Mouse (Mus musculus): ENCODE results near the gene Lbh. TPM values are rescaled to one million over a fixed set of nuclear protein-coding genes. Genes with fewer than 3 reads are reported as not detected.

Lbh gene
- polyA plus RNA-seq, 1 experiment from 2014 or later: 6.5 TPM

DNA sequence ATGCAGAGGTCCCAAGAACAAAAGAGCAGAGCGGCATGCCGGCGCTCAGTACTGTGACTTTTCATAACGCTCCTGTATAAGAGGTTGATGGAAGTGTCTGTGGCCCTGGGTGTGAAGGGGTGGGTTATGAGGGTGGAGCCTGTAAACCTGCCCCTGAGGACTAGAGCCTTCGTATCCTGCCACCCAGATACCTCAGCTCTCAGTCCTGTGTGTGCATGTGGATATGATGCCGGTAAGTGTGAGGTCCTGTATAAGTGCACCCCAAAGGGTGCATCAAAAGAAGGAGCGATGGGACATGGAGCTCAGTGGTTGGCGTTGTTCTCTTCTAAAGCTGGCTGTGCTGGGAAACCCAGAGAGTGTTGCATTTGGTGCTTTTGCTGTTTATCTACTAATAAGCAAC lies 10.3 kb upstream of the Lbh start:
- WGBS: 80% methylated on average over 8 of the region's 8 CpGs
- ATAC-seq: no peak
- H3K4me2 ChIP-seq (ENCODE audit: low read length): no peak overlapping the region

GRCm38 (mm10) chr17:72908561-72908960 lies 9.5 kb upstream of the Lbh start:
- no peak for ATAC-seq
- Histone ChIP-seq H3K36me3 (ENCODE audit: control insufficient read depth, insufficient read depth, low read length) (no peaks in the 10 kb centered on the region), H3K9ac (ENCODE audit: low read depth, low read length) (no peak overlapping the region), H3K27ac (ENCODE audit: low read depth, low read length) (no peak overlapping the region), H3K9me3 (ENCODE audit: control insufficient read depth, low read length) (no peaks in the 10 kb centered on the region), H3K27me3 (replicated peaks; ENCODE audit: control insufficient read depth, insufficient read depth, low read length) (no peaks in the 10 kb centered on the region), H3K4me2 (ENCODE audit: low read length) (no peak overlapping the region), H3K4me3 (ENCODE audit: low read length) (no peak overlapping the region), H3K4me1 (ENCODE audit: control insufficient read depth, insufficient read depth, low read depth, low read length) (no peaks in the 10 kb centered on the region)
- WGBS: 91% methylated on average over 3 of the region's 3 CpGs

More for the DNA sequence above, 10.3 kb upstream of the Lbh start:
- H3K36me3 ChIP-seq (ENCODE audit: control insufficient read depth, insufficient read depth, low read length): no peaks in the 10 kb centered on the region
- H3K27me3 ChIP-seq (replicated peaks; ENCODE audit: control insufficient read depth, insufficient read depth, low read length): no peaks in the 10 kb centered on the region
- no peak overlapping the region for H3K27ac ChIP-seq (ENCODE audit: low read depth, low read length)
- H3K4me3 ChIP-seq (ENCODE audit: low read length): no peak overlapping the region
- H3K9ac ChIP-seq (ENCODE audit: low read depth, low read length): no peak overlapping the region
- no peaks in the 10 kb centered on the region for H3K4me1 ChIP-seq (ENCODE audit: control insufficient read depth, insufficient read depth, low read depth, low read length)
- H3K9me3 ChIP-seq (ENCODE audit: control insufficient read depth, low read length): no peaks in the 10 kb centered on the region

DNA sequence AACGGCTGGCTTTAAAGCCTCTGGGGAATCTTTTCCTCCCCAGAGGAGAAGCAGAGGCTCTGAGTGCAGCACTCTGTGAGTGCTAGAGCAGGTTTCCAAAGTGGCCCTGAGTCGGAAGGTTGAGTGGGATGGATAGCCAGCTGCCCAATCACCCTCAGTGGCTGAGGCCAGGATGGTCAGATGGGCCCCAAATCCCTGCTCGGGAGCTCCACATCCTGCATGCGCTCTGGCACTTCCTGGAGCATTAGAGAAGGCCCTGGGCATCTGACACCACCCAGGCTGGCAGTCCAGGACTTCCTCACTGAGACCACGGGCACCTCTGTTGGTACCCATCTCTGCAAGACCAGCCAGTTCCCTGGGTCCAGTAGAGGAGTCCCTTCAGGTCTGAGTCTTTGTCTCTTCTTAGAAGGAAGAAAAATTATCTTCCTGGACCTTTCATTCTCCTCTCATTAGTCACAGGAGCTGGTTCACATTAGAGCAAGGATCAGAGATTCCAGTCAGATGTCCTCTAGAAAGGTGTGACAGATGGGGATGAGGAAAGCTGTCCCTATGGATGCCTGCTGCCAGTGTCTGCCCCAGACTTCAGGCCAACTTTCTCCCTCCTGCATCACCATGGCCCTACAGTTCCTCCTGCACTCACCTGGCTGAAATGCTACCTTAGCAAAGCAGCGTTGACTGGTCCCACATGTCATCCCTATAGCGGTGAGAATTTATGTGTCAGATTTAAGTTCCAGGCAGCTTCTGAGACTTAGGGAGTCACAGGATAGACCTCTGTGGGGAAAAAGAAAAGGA lies 8.8 kb upstream of the Lbh start:
- Histone ChIP-seq H3K4me1 (ENCODE audit: control insufficient read depth, insufficient read depth, low read depth, low read length) (no peaks in the 10 kb centered on the region), H3K9me3 (ENCODE audit: control insufficient read depth, low read length) (no peaks in the 10 kb centered on the region), H3K27ac (ENCODE audit: low read depth, low read length) (no peak overlapping the region), H3K27me3 (replicated peaks; ENCODE audit: control insufficient read depth, insufficient read depth, low read length) (no peaks in the 10 kb centered on the region), H3K4me2 (ENCODE audit: low read length) (no peak overlapping the region), H3K9ac (ENCODE audit: low read depth, low read length) (no peak overlapping the region), H3K36me3 (ENCODE audit: control insufficient read depth, insufficient read depth, low read length) (no peaks in the 10 kb centered on the region), H3K4me3 (ENCODE audit: low read length) (no peak overlapping the region)
- WGBS: 88% methylated on average over 7 of the region's 7 CpGs
- no peak for ATAC-seq

GRCm38 (mm10) chr17:72911283-72911682 lies 6.8 kb upstream of the Lbh start:
- Histone ChIP-seq H3K27me3 (replicated peaks; ENCODE audit: control insufficient read depth, insufficient read depth, low read length) (no peaks in the 10 kb centered on the region; the same call in 1 of the 2 replicates), H3K4me3 (ENCODE audit: low read length) (no peak overlapping the region), H3K36me3 (ENCODE audit: control insufficient read depth, insufficient read depth, low read length) (no peaks in the 10 kb centered on the region), H3K27ac (ENCODE audit: low read depth, low read length) (no peak overlapping the region), H3K4me2 (ENCODE audit: low read length) (no peak overlapping the region), H3K4me1 (ENCODE audit: control insufficient read depth, insufficient read depth, low read depth, low read length) (no peaks in the 10 kb centered on the region), H3K9ac (ENCODE audit: low read depth, low read length) (no peak overlapping the region), H3K9me3 (ENCODE audit: control insufficient read depth, low read length) (no peaks in the 10 kb centered on the region)
- WGBS: 79% methylated on average over 11 of the region's 11 CpGs
- no peak for ATAC-seq

DNA sequence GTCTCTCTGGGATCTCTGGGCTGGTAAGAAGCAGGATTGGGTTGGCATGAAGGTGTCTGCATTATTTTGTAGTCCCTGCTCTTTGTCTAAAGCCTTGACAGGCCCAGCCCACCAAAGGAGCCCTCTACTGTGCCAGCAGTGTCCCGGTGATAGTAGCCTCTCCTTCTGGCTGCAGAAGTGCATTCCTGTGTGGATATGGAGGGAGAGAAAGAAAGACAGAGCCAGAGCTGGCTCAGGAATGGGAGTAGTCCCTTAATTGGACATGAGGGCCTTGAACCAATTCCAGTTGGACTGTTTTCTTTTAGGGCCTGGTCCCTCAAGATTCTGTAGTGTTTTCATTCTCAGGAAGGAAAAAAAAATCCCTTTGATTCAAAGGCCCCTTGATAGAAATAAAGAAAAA lies 6.4 kb upstream of the Lbh start:
- Histone ChIP-seq H3K4me2 (ENCODE audit: low read length) (no peak overlapping the region), H3K4me3 (ENCODE audit: low read length) (no peak overlapping the region), H3K27me3 (replicated peaks; ENCODE audit: control insufficient read depth, insufficient read depth, low read length) (no peaks in the 10 kb centered on the region; the same call in 1 of the 2 replicates), H3K27ac (ENCODE audit: low read depth, low read length) (no peak overlapping the region), H3K36me3 (ENCODE audit: control insufficient read depth, insufficient read depth, low read length) (no peaks in the 10 kb centered on the region), H3K4me1 (ENCODE audit: control insufficient read depth, insufficient read depth, low read depth, low read length) (no peaks in the 10 kb centered on the region), H3K9ac (ENCODE audit: low read depth, low read length) (no peak overlapping the region), H3K9me3 (ENCODE audit: control insufficient read depth, low read length) (no peaks in the 10 kb centered on the region)
- ATAC-seq: no peak
- 56% methylated on average over 1 of the region's 1 CpGs for WGBS

DNA sequence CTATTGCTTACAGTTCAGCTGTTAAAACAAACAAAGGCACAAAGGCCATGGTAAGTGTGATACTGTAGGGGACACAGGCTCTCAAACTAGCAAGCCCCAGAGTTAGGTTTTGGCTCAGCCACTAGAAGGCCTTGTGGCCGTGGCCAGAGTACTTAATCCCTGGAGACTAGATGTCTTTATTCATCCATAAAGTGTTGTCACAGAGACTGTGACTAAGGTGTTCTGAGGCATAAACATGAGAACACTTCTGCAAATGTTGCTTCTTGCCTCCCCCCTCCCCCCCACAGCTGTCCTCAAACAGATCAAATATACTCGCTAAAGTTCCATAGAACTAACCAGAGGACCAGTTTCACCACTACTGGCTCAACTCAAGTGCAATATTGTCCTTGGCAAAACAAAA lies 4.0 kb upstream of the Lbh start:
- WGBS: 77% methylated on average over 2 of the region's 2 CpGs
- H3K9ac ChIP-seq (ENCODE audit: low read depth, low read length): no peak overlapping the region
- no peak overlapping the region for H3K4me2 ChIP-seq (ENCODE audit: low read length)
- H3K27me3 ChIP-seq (replicated peaks; ENCODE audit: control insufficient read depth, insufficient read depth, low read length): no peaks in the 10 kb centered on the region; the same call in 1 of the 2 replicates
- H3K9me3 ChIP-seq (ENCODE audit: control insufficient read depth, low read length): no peaks in the 10 kb centered on the region
- H3K27ac ChIP-seq (ENCODE audit: low read depth, low read length): no peak overlapping the region
- no peak for ATAC-seq
- no peak overlapping the region for H3K4me3 ChIP-seq (ENCODE audit: low read length)
- no peaks in the 10 kb centered on the region for H3K4me1 ChIP-seq (ENCODE audit: control insufficient read depth, insufficient read depth, low read depth, low read length)
- H3K36me3 ChIP-seq (ENCODE audit: control insufficient read depth, insufficient read depth, low read length): no peaks in the 10 kb centered on the region

DNA sequence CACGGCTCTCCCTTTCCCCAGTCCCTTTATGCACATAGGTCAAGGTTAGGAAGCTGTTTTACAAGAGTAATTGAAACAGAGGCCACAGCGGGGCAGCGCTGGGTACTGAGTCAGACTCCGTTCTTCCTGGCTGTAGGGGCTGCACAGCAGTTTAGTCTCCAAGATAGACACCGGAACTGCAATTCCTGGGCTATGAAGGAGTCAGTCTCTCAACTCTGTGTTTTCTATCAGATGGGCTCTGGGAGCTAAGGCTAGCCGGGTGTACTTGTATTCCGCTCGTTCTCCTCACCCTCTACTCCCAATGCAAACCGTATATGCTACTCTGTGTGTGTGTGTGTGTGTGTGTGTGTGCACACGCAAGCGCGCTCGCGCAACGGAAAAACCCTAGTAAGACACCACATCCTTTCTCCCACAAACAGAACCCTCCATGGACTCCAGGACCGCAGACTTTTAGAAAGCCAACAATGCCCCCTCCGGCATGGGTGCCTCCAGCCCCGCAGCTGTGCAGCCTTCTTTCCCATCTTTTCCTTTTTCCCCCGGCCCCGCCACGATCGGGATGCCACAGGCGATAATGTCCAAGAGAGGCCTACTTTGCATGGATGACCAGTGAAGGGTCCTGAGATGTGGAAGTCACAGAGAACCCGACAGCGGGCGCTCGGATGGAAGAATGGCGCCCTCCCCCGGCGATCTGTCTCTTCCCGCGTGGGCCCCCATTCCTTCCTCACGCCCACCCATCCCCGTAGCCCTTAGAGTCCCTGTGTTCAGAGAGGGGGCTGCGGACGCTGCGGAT lies 669 bp upstream of the Lbh start:
- Histone ChIP-seq H3K9ac (ENCODE audit: low read depth, low read length) (peak overlapping the region; percentile 79), H3K4me1 (ENCODE audit: control insufficient read depth, insufficient read depth, low read depth, low read length) (peaks cover 23% of the 10 kb centered on the region), H3K4me2 (ENCODE audit: low read length) (peak overlapping the region; percentile 81), H3K27me3 (replicated peaks; ENCODE audit: control insufficient read depth, insufficient read depth, low read length) (no peaks in the 10 kb centered on the region; the same call in 1 of the 2 replicates), H3K36me3 (ENCODE audit: control insufficient read depth, insufficient read depth, low read length) (peaks cover 3% of the 10 kb centered on the region), H3K27ac (ENCODE audit: low read depth, low read length) (peak overlapping the region; percentile 91), H3K9me3 (ENCODE audit: control insufficient read depth, low read length) (no peaks in the 10 kb centered on the region), H3K4me3 (ENCODE audit: low read length) (peak overlapping the region; percentile 61)
- ATAC-seq: peak; percentile 77
- under 1% methylated on average over 37 of the region's 37 CpGs for WGBS

DNA sequence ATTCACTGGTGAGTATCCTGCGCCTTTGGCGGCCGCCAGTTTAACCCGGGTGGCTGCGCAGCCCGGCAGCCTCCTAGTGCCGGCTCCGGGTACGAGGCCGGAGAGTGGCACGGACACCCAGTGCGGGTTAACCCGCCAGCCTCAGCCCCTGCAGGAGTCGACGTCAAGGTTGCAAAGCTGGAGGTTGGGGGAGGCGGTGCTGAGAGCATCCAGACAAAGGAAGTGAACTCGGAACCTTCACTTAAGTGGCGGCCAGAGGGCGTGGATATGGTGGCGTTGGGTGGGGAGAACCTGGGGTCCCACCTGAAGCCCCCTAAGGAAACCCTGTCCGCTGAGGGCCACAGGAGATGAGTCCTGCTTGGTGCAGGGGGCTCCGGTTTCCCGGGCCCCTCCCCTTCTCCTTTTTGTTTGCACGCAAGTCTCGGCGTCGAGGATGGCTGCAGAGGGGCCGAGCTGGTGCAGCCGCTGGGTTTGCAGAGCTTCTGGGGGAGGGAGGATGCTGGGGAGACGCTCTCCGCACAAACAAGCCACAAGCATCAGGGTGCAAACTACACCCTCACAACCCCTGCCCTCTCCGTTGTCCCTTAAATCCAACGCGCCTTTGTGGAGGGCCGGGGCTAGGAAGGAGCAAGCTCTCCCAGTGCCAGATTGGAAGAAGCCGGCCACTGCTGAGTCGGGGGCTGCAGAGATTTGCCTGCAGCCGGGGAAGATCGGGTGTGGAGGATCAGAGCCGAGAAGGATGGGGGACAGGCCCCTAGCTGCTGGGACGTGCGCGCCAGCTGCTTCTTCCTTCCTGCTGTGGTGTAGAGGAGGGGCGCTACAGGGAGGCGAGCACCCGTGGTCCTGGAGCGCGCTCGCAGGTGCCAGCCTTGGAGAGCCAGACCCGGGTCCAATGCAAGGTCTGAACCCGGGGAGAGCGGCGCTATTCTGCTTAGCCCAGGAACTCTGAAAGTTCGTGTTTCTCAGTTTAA lies 751 bp downstream of the Lbh start:
- WGBS: under 1% methylated on average over 51 of the region's 54 CpGs

More for the DNA sequence above, 751 bp downstream of the Lbh start:
- ATAC-seq: peak; percentile 53
- no peaks in the 10 kb centered on the region; the same call in 1 of the 2 replicates for H3K27me3 ChIP-seq (replicated peaks; ENCODE audit: control insufficient read depth, insufficient read depth, low read length)
- H3K4me3 ChIP-seq (ENCODE audit: low read length): peak overlapping the region; percentile 61
- no peaks in the 10 kb centered on the region for H3K9me3 ChIP-seq (ENCODE audit: control insufficient read depth, low read length)
- H3K4me1 ChIP-seq (ENCODE audit: control insufficient read depth, insufficient read depth, low read depth, low read length): peaks cover 30% of the 10 kb centered on the region
- H3K36me3 ChIP-seq (ENCODE audit: control insufficient read depth, insufficient read depth, low read length): peaks cover 4% of the 10 kb centered on the region
- peak overlapping the region; percentile 82 for H3K9ac ChIP-seq (ENCODE audit: low read depth, low read length)
- peak overlapping the region; percentile 81 for H3K4me2 ChIP-seq (ENCODE audit: low read length)
- H3K27ac ChIP-seq (ENCODE audit: low read depth, low read length): peak overlapping the region; percentile 91
